Mouse (Mus musculus): ENCODE results near the gene Tlcd2. TPM values are rescaled to one million over a fixed set of nuclear protein-coding genes. Genes with fewer than 3 reads are reported as not detected.

Tlcd2 gene
- total and polyA plus RNA-seq, 3 experiments = 0.40 to 0.81 TPM; not detected in 1

DNA sequence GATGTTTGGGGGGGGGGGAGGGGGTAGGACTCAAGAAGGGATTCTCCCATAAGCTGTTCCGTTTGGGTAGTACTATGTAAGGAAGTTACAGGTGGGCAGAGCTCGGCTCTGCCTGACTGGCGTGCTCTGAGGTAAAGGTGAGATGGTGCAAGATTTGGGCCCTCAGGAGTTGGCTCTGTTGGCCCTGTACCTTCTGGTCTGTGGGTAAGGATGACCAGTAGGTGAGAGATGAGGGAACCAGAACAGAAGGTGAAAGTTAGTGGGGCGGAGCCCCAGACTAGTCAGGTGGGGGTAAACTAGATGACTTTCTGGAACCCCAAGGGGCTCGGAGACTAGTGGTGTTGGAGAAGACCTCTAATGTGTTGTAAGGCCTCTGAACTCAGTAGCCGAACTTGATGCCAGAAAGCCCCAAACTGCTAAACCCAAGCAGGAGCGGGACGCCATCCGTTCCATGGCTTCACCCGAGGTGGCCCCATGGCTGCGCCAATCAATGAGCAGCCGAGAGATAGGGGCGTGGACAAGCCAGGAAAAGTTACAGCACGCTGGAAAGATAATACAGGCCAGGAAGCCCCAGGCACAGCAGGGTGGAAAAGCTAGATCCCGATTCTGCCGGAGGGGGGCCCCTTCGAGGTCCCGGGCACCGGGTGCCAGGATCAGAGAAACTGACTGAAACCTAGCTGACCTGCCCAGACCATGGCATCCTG lies 6.1 kb downstream of the Tlcd2 start:
- no peaks in the 10 kb centered on the region for H3K27me3 ChIP-seq (replicated peaks)
- TF ChIP-seq MYC (IDR thresholded peaks at IDR 0.05; ENCODE audit: low read depth, low read length) = no peak
- no peak for TF ChIP-seq POLR2A (IDR thresholded peaks at IDR 0.05; ENCODE audit: low read depth, low read length)
- TF ChIP-seq IRF4 (IDR thresholded peaks at IDR 0.05; ENCODE audit: low read depth, low read length) = no peak
- no peak for TF ChIP-seq EP300 (IDR thresholded peaks at IDR 0.05; ENCODE audit: low read length)
- no peak for TF ChIP-seq MAX (IDR thresholded peaks at IDR 0.05; ENCODE audit: low read length)
- TF ChIP-seq UBTF (IDR thresholded peaks at IDR 0.05; ENCODE audit: low read depth, low read length) = no peak
- TF ChIP-seq TBP (conservative IDR thresholded peaks at IDR 0.05; ENCODE audit: low read depth, low read length) = no peak
- no peak for TF ChIP-seq RAD21 (IDR thresholded peaks at IDR 0.05; ENCODE audit: low read depth, low read length)
- TF ChIP-seq NRF1 (IDR thresholded peaks at IDR 0.05; ENCODE audit: low read depth, low read length) = no peak
- no peak for TF ChIP-seq MAZ (IDR thresholded peaks at IDR 0.05; ENCODE audit: low read depth, low read length)
- TF ChIP-seq ETS1 (conservative IDR thresholded peaks at IDR 0.05; ENCODE audit: low read depth, low read length) = no peak
- no peak for TF ChIP-seq HCFC1 (IDR thresholded peaks at IDR 0.05; ENCODE audit: low read depth, low read length)
- TF ChIP-seq MXI1 (IDR thresholded peaks at IDR 0.05; ENCODE audit: low read depth, low read length) = no peak
- no peak for TF ChIP-seq KAT2A (IDR thresholded peaks at IDR 0.05; ENCODE audit: insufficient replicate concordance, low read length)
- TF ChIP-seq ZMIZ1 (IDR thresholded peaks at IDR 0.05; ENCODE audit: low read depth, low read length) = no peak
- no peak for TF ChIP-seq CHD2 (IDR thresholded peaks at IDR 0.05; ENCODE audit: low read length)
- no peak for TF ChIP-seq CTCF (conservative IDR thresholded peaks at IDR 0.05 in 1 of 2, IDR thresholded peaks at IDR 0.05 in 1 of 2; ENCODE audit: low read depth in 2 of 2, low read length in 2 of 2)
- TF ChIP-seq TCF12 (IDR thresholded peaks at IDR 0.05; ENCODE audit: low read depth, low read length) = no peak
- no peak for TF ChIP-seq ELF1 (IDR thresholded peaks at IDR 0.05; ENCODE audit: low read depth, low read length)
- H3K9me3 ChIP-seq (replicated peaks; ENCODE audit: low read length) = peaks cover 12% of the 10 kb centered on the region
- dilution Hi-C loops (cut with MboI; ENCODE audit: extremely low pct_ligation_motif_present, extremely low pct_unique_long_range_greater_than_20kb, low sequenced_read_pairs) = no loop called here
- no peak overlapping the region for H3K4me3 ChIP-seq (replicated peaks in 1 of 3; ENCODE audit: low read depth in 2 of 3, low read length in 2 of 3, poor library complexity in 1 of 3)
- H3K4me2 ChIP-seq (ENCODE audit: insufficient read depth, low read depth, poor library complexity, severe bottlenecking) = no peak overlapping the region
- in situ Hi-C loops (cut with MboI; ENCODE audit: low pct_ligation_motif_present, low pct_unique_long_range_greater_than_20kb, low sequenced_read_pairs) = no loop called here
- no peak for DNase-seq (ENCODE audit: extremely low read depth)
- no peak overlapping the region for H3K9ac ChIP-seq (ENCODE audit: insufficient read depth, low read depth)
- peaks cover 14 to 51% of the 10 kb centered on the region in 2 experiments for H3K4me1 ChIP-seq (ENCODE audit: control insufficient read depth in 1 of 2, insufficient read depth in 2 of 2)
- peaks cover 20 to 30% of the 10 kb centered on the region in 2 experiments for H3K36me3 ChIP-seq (replicated peaks in 1 of 2; ENCODE audit: control insufficient read depth in 1 of 2, insufficient read depth in 1 of 2, low read length in 1 of 2)
- peaks cover 1% of the 10 kb centered on the region; the same call in 1 of the 2 replicates for H3K79me2 ChIP-seq (replicated peaks; ENCODE audit: control insufficient read depth, extremely low read depth, insufficient read depth, poor library complexity, severe bottlenecking)
- H3K27ac ChIP-seq (ENCODE audit: insufficient read depth, low read depth) = no peak overlapping the region

DNA sequence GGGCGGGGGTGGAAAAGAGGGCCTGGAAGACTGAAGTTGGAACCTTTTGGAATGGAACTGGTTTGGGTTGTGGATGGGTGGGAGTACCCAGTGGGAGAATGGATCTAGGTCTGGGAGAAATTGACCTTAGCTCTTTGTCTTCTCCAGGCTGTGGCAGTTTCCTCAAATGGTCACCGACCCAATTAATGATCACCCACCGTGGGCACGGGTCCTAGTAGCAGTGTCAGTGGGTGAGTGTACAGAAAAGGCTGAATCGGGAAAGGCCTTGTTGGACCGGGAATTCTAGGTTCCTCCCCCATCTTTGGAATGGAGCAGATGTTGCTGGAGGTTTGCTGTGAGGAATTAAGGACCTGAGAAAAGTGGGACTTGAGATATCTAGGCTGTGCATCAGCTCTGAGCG lies 6.9 kb downstream of the Tlcd2 start:
- H3K4me2 ChIP-seq (ENCODE audit: insufficient read depth, low read depth, poor library complexity, severe bottlenecking) = no peak overlapping the region
- in situ Hi-C loops (cut with MboI; ENCODE audit: low pct_ligation_motif_present, low pct_unique_long_range_greater_than_20kb, low sequenced_read_pairs) = no loop called here

More for the DNA sequence above, 6.9 kb downstream of the Tlcd2 start:
- H3K9ac ChIP-seq (ENCODE audit: insufficient read depth, low read depth) = no peak overlapping the region
- TF ChIP-seq ETS1 (conservative IDR thresholded peaks at IDR 0.05; ENCODE audit: low read depth, low read length) (no peak), JUN (IDR thresholded peaks at IDR 0.05; ENCODE audit: insufficient read depth, low read depth, low read length) (no peak), MYC (IDR thresholded peaks at IDR 0.05; ENCODE audit: low read depth, low read length) (no peak), POLR2AphosphoS2 (IDR thresholded peaks at IDR 0.05; ENCODE audit: low read depth, low read length) (no peak), NRF1 (IDR thresholded peaks at IDR 0.05; ENCODE audit: low read depth, low read length) (no peak), USF2 (conservative IDR thresholded peaks at IDR 0.05; ENCODE audit: low read depth, low read length) (no peak), SIN3A (IDR thresholded peaks at IDR 0.05; ENCODE audit: low read length) (no peak), TBP (conservative IDR thresholded peaks at IDR 0.05; ENCODE audit: low read depth, low read length) (no peak), CHD2 (IDR thresholded peaks at IDR 0.05; ENCODE audit: low read length) (no peak), MAFK (IDR thresholded peaks at IDR 0.05; ENCODE audit: insufficient replicate concordance, low read length) (no peak), USF1 (IDR thresholded peaks at IDR 0.05; ENCODE audit: low read depth, low read length) (no peak), BHLHE40 (IDR thresholded peaks at IDR 0.05; ENCODE audit: low read depth, low read length) (no peak), MEF2A (IDR thresholded peaks at IDR 0.05; ENCODE audit: borderline replicate concordance, low read depth, low read length) (no peak), MAX (IDR thresholded peaks at IDR 0.05; ENCODE audit: low read length) (no peak), TCF12 (IDR thresholded peaks at IDR 0.05; ENCODE audit: low read depth, low read length) (no peak), JUND (conservative IDR thresholded peaks at IDR 0.05; ENCODE audit: low read depth, low read length) (no peak), RCOR1 (conservative IDR thresholded peaks at IDR 0.05; ENCODE audit: low read depth, low read length) (no peak)
- no peaks in the 10 kb centered on the region for H3K27me3 ChIP-seq (replicated peaks)
- H3K9me3 ChIP-seq (replicated peaks; ENCODE audit: low read length) = peaks cover 12% of the 10 kb centered on the region
- H3K27ac ChIP-seq (ENCODE audit: insufficient read depth, low read depth) = no peak overlapping the region
- no peaks in the 10 kb centered on the region; the same call in 1 of the 2 replicates for H3K79me2 ChIP-seq (replicated peaks; ENCODE audit: control insufficient read depth, extremely low read depth, insufficient read depth, poor library complexity, severe bottlenecking)
- dilution Hi-C loops (cut with MboI; ENCODE audit: extremely low pct_ligation_motif_present, extremely low pct_unique_long_range_greater_than_20kb, low sequenced_read_pairs) = no loop called here
- H3K4me1 ChIP-seq (ENCODE audit: control insufficient read depth in 1 of 2, insufficient read depth in 2 of 2) = peaks cover 11 to 45% of the 10 kb centered on the region in 2 experiments
- H3K4me3 ChIP-seq (replicated peaks in 1 of 3; ENCODE audit: low read depth in 2 of 3, low read length in 2 of 3, poor library complexity in 1 of 3) = no peak overlapping the region
- DNase-seq (ENCODE audit: extremely low read depth) = no peak
- peaks cover 20 to 29% of the 10 kb centered on the region in 2 experiments for H3K36me3 ChIP-seq (replicated peaks in 1 of 2; ENCODE audit: control insufficient read depth in 1 of 2, insufficient read depth in 1 of 2, low read length in 1 of 2)
